Mouse (Mus musculus) erythroblast, embryonic 14.5 days (primary cell): Measurements from ENCODE around the gene Myocd. TPM values are rescaled to one million over a fixed set of nuclear protein-coding genes. Genes with fewer than 3 reads are reported as not detected.

Experiments used
- H3K27me3 ChIP-seq: 2 replicates; pipeline ENCODE4 v1.6.1; 2012; ENCODE audit warnings: inconsistent platforms; ENCODE audit not compliant: control insufficient read depth
- H3K36me3 ChIP-seq: 2 replicates; pipeline ENCODE4 v1.6.1; 2012; ENCODE audit warnings: mild to moderate bottlenecking, inconsistent platforms; ENCODE audit not compliant: control insufficient read depth
- H3K4me1 ChIP-seq: 2 replicates; pipeline ENCODE4 v1.6.1; 2012; ENCODE audit warnings: inconsistent platforms; ENCODE audit not compliant: control insufficient read depth
- H3K4me3 ChIP-seq: replicated peaks from 2 replicates; pipeline ENCODE3; 2012; ENCODE audit warnings: moderate library complexity, mild to moderate bottlenecking, inconsistent platforms
- H3K9me3 ChIP-seq: 2 replicates; pipeline ENCODE4 v1.6.1; 2012; ENCODE audit warnings: low read length, inconsistent platforms, mixed read lengths; ENCODE audit not compliant: control insufficient read depth
- GATA1 ChIP-seq: IDR thresholded peaks from 2 replicates; pipeline ENCODE4 v1.6.1; 2012; ENCODE audit warnings: low read length, inconsistent platforms, mixed read lengths
- TAL1 ChIP-seq: IDR thresholded peaks from 3 replicates; pipeline ENCODE4 v1.6.1; 2012; ENCODE audit warnings: low read length, inconsistent platforms, mixed read lengths
- polyA plus RNA-seq: library from polyadenylated mRNA; stranded (reverse); fragments of >175 nt; gene quantifications from 2 replicates; pipeline ENCODE4 v1.2.3, GENCODE M21; 2012

Gene Myocd
- polyA plus RNA-seq, 1 experiment = not detected

DNA sequence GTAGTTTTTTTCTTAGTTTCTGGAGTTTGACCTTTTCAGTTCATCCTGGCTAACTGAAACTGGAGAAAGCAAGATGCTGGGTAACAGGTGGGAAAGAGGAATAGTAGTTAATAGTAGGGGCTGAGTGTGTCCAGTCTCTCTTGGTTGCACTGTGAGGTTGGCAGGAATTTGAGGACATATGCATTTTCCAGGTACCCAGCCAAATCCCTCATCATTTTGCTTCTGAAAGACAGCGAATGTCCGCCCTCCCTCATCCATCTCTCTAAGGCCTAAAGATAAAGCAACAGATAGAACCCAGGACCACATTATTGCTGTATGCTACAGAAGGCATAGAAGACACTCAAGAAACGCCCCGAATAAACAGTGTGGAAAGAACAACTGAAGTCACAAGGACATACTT lies 10.8 kb downstream of the Myocd start:
- Histone ChIP-seq H3K4me1 (no peaks in the 10 kb centered on the region), H3K4me3 (no peak overlapping the region), H3K36me3 (no peaks in the 10 kb centered on the region), H3K9me3 (no peaks in the 10 kb centered on the region), H3K27me3 (no peaks in the 10 kb centered on the region)
- no peak for TF ChIP-seq GATA1
- TF ChIP-seq TAL1 = no peak

DNA sequence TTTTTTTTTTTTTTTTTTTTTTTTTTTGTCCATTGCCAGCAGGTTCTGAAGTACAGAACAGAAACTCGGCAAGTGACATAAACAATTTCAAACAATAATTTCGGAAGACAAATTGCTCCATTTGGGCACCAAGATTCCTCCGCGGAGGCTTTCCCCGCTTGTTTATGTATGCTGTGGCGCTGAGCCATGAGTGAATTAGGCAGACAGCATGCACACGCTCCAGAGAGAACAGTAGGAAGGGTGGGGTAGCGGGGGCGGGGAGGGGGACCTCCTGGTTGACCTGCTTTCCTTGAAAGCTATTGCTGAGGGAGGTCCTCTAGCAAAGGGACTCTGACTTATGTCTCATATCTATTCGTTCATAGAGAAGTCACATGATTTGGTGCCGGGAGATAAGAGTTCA lies 13.6 kb downstream of the Myocd start:
- H3K9me3 ChIP-seq = no peaks in the 10 kb centered on the region
- no peak for TF ChIP-seq TAL1
- no peak overlapping the region for H3K4me3 ChIP-seq
- no peaks in the 10 kb centered on the region for H3K27me3 ChIP-seq
- no peaks in the 10 kb centered on the region for H3K4me1 ChIP-seq
- H3K36me3 ChIP-seq = no peaks in the 10 kb centered on the region

DNA sequence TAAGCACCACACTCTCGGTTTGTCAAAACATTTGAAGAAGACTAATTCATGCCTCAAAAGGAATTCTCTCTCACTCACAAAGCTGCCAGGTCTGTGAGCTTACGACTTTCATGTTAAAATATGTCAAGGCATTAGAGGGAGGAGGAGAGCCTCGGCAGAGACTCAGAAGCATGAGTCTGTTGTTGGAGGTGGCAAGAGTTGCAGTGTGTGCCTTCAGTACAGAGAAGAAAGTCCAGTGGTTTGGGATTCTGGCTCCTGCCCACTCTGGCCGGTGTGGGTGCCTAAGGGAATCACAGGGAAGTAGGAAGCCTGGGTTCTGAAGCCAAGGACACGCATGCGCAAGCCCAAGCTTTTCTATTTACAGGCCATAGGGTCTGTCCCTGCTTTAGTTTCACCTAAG lies 14.2 kb downstream of the Myocd start:
- H3K36me3 ChIP-seq = no peaks in the 10 kb centered on the region
- H3K4me3 ChIP-seq = no peak overlapping the region
- no peaks in the 10 kb centered on the region for H3K27me3 ChIP-seq
- TF ChIP-seq TAL1 (no peak), GATA1 (no peak)
- no peaks in the 10 kb centered on the region for H3K4me1 ChIP-seq
- no peaks in the 10 kb centered on the region for H3K9me3 ChIP-seq

DNA sequence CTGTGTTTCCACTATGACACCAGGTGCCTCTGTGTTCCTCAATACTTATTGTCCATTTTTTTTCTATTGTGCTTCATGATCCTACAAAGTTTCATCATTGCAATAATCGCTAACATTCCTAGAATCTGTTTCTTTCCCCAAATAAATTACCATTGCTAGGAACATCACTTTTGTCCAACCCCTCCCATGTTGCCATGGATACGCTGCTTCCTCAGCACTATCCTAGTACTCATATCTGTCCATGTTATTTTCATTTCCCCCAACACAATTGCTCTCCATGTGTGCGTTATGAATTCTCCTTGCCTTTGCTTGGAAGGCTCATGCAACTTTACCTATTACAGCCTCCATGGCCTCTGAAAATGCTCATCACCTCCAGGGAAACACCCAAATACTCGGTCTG lies 19.4 kb downstream of the Myocd start:
- H3K36me3 ChIP-seq = no peaks in the 10 kb centered on the region
- no peak overlapping the region for H3K4me3 ChIP-seq
- H3K9me3 ChIP-seq = no peaks in the 10 kb centered on the region
- H3K27me3 ChIP-seq = no peaks in the 10 kb centered on the region
- TF ChIP-seq GATA1 (no peak), TAL1 (no peak)
- no peaks in the 10 kb centered on the region for H3K4me1 ChIP-seq

DNA sequence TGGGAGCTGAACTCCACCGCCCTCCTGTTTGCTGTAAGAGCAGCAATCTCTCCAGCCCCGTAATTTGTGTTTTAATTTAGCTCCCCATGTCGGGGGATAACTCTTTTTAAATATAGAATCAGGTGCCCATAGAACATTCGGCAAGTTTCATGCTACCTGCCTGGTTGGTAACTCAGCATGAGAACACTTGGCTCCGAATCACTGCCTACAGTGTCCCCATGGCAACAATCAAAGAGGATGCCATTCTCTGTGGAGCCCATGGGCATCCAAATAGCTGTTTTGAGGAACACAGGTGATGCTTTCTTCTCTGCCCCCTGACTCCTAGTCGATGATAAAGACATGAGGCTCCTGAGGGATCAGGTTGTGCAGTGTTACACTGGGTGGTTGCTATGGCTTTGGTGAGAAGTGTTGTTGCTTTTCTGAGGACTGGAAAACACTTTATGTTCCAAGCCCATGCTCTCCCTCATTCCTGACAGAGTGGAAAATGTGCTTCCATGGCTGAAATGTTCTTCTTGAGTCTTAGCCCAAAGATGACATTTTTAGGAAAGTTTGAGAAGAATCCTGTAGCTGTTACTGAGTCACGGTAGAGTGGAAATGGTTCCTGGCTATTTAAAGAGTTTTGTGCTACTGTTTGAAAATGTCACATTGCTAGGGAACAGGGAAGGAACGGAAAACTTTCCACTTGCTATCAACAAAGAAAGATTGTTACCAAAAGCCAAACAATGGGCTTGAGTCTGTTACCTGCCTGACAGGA lies 23.3 kb downstream of the Myocd start:
- TF ChIP-seq GATA1 (no peak), TAL1 (no peak)
- no peaks in the 10 kb centered on the region for H3K9me3 ChIP-seq
- H3K36me3 ChIP-seq = no peaks in the 10 kb centered on the region
- H3K4me1 ChIP-seq = no peaks in the 10 kb centered on the region
- H3K4me3 ChIP-seq = no peak overlapping the region
- no peaks in the 10 kb centered on the region for H3K27me3 ChIP-seq

DNA sequence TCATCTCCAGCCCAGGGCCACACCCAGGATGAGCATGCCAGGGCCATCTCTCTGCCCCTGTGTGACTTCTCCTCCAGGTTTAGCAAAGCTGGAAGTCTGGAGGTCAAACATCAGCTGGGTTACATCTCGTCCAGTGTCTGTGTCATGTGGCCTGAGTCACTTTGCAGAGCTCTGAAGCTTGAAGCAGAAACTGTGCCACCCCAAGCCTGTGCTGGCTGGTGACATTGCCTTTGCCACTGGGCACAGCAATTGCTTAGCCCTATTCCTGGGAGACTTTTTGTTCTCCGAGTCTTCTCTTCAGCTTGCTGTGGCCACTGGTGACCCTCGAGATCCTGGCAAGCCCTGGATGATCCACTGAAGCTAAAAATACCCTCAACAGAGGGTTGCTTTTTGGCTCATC lies 26.2 kb downstream of the Myocd start:
- no peak overlapping the region for H3K4me3 ChIP-seq
- H3K4me1 ChIP-seq = no peaks in the 10 kb centered on the region
- no peaks in the 10 kb centered on the region for H3K36me3 ChIP-seq
- TF ChIP-seq GATA1 (no peak), TAL1 (no peak)
- H3K9me3 ChIP-seq = no peaks in the 10 kb centered on the region
- H3K27me3 ChIP-seq = no peaks in the 10 kb centered on the region

DNA sequence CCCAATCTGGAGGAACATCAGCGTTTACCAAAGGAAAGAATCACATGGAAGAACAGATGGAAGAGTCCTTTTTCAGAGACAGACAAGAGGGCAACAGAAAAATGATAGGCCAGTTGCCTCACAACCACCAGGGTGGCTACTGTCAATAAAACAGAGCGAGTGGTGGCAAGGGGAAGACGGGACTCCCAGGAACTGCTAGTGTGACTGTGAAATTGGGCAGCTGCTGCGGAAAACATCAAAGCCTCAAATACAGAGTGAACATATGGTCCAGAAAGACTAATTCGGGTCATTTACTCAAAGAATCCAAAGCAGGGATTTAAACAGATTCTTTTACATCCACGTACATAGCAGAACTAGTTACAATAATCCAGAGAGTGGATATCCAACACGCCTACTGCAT lies 29.3 kb downstream of the Myocd start:
- Histone ChIP-seq H3K9me3 (no peaks in the 10 kb centered on the region), H3K27me3 (no peaks in the 10 kb centered on the region), H3K4me1 (no peaks in the 10 kb centered on the region), H3K36me3 (no peaks in the 10 kb centered on the region), H3K4me3 (no peak overlapping the region)
- TF ChIP-seq GATA1 = no peak
- TF ChIP-seq TAL1 = no peak

DNA sequence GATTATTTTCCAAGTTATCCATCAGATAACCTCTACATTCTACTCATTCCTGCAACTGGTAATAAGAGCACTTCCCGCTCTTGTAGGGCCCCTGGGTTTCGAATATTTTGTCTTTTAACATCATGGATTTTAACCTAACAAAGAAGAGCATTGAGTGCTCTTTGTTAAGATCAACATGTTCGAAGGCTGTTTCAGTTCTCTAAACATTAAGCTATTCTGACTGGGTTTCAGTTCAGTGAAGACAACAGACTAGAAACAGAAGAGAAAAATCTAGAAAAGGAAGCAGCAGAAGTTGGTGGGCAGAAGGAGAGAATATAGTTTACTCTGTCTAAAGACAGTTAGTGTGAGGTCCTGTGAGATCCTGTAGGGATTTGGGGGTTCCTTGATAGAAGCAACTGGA lies 31.9 kb downstream of the Myocd start:
- TF ChIP-seq GATA1 = no peak
- TF ChIP-seq TAL1 = no peak
- H3K36me3 ChIP-seq = no peaks in the 10 kb centered on the region
- H3K9me3 ChIP-seq = no peaks in the 10 kb centered on the region
- H3K27me3 ChIP-seq = no peaks in the 10 kb centered on the region
- H3K4me3 ChIP-seq = no peak overlapping the region
- H3K4me1 ChIP-seq = no peaks in the 10 kb centered on the region

DNA sequence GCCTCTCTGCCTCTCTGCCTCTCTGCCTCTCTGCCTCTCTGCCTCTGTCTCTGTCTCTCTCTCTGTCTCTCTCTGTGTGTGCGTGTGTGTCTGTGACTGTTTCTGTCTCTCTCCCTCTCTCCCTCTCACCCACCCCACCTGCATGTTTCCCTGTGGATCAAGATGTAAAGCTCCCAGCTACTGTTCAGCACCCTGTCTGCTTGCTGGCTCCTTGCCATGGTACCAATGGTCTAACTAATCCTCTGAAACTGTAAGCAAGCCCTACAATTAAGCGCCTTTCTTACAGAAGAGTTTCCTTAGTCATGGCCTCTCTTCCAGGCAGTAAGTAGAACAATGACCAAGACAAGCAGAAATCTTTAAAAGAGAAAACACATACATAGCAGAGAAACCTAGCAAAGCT lies 32.9 kb downstream of the Myocd start:
- Histone ChIP-seq H3K9me3 (no peaks in the 10 kb centered on the region), H3K27me3 (no peaks in the 10 kb centered on the region), H3K36me3 (no peaks in the 10 kb centered on the region), H3K4me1 (no peaks in the 10 kb centered on the region), H3K4me3 (no peak overlapping the region)
- no peak for TF ChIP-seq TAL1
- TF ChIP-seq GATA1 = no peak

DNA sequence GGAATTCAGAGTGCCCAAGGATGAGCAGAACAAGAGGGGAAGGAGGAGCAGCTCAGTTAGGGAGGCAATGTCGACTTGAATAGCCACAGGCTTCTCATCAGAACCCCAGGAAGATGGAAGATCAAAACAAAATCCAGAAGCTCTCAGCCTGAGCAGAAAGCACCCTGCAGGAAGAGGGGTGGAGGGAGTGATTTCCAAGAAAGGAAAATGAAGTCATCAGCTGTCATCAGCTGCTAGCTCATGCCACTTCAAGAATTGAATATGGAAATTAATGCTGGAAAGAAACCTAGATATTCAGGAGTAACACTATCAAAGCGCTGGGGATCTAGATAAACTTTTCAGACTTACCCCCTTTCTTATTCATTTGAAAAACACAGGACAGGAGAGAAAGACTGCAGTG lies 34.4 kb downstream of the Myocd start:
- Histone ChIP-seq H3K4me3 (no peak overlapping the region), H3K4me1 (no peaks in the 10 kb centered on the region), H3K9me3 (no peaks in the 10 kb centered on the region), H3K36me3 (no peaks in the 10 kb centered on the region), H3K27me3 (no peaks in the 10 kb centered on the region)
- TF ChIP-seq GATA1 = no peak
- TF ChIP-seq TAL1 = no peak
